Mouse (Mus musculus) neural tube, postnatal 0 days (tissue): ENCODE measurements around the gene Cwf19l2. TPM values are rescaled to one million over a fixed set of nuclear protein-coding genes. Genes with fewer than 3 reads are reported as not detected.

Source experiments
- polyA plus RNA-seq: library from polyadenylated mRNA; unstranded; fragments of >200 nt; fragmentation: Nextera tagmentation; extraction: Ambion mirVana; gene quantifications from 2 replicates; pipeline ENCODE4 v1.2.1, GENCODE M21; 2015

Gene Cwf19l2
- 7.5 and 8.8 TPM in 2 replicates for polyA plus RNA-seq

GRCm38 (mm10) chr9:3403251-3404208, at the start of gene Cwf19l2:
Gene Cwf19l2 (plus strand): TSS chr9:3403592.

Other genes starting within 250 kb of the Cwf19l2 start
- gene Alkbh8, start 68.5 kb upstream of the Cwf19l2 start, polyA plus RNA-seq, result 36.3 and 38.2 TPM in 2 replicates
- 3.9 and 4.0 TPM in 2 replicates for gene Gucy1a2, start 129.2 kb downstream of the Cwf19l2 start, polyA plus RNA-seq